Mouse (Mus musculus) embryonic facial prominence, embryonic 11.5 days (tissue): ENCODE results near the gene Timm44. TPM values are rescaled to one million over a fixed set of nuclear protein-coding genes. Genes with fewer than 3 reads are reported as not detected.

Source experiments
- ATAC-seq: fragments of 200-750 bp; cut with Nextera tagmentation; replicated peaks from 2 replicates; pipeline ENCODE4 v1.8.0; 2017; ENCODE audit warnings: low read depth; ENCODE audit not compliant: insufficient number of reproducible peaks, low FRiP score, low TSS enrichment
- DNase-seq: peaks from one replicate; pipeline ENCODE4 v3.0.0-alpha.2; 2015; ENCODE audit warnings: low spot score
- H3K27ac ChIP-seq: fragments of 300-500 bp; sonication (generic); replicated peaks from 2 replicates; pipeline ENCODE4 v1.5.1; 2014; ENCODE audit warnings: mild to moderate bottlenecking, low read depth, low read length, control low read depth
- H3K27me3 ChIP-seq: fragments of 300-500 bp; sonication (generic); 2 replicates; pipeline ENCODE4 v1.6.1; 2014; ENCODE audit warnings: mild to moderate bottlenecking, low read length, moderate library complexity, mixed read lengths; ENCODE audit not compliant: control insufficient read depth, insufficient read depth
- H3K36me3 ChIP-seq: fragments of 300-500 bp; sonication (generic); replicated peaks from 2 replicates; pipeline ENCODE4 v1.6.1; 2014; ENCODE audit warnings: low read depth, mild to moderate bottlenecking, low read length, moderate library complexity, mixed read lengths; ENCODE audit not compliant: control insufficient read depth, insufficient read depth
- H3K4me1 ChIP-seq: fragments of 300-500 bp; sonication (generic); 2 replicates; pipeline ENCODE4 v1.6.1; 2014; ENCODE audit warnings: low read length, mixed read lengths; ENCODE audit not compliant: control insufficient read depth, insufficient read depth
- H3K4me2 ChIP-seq: fragments of 300-500 bp; sonication (generic); 2 replicates; pipeline ENCODE4 v1.6.1; 2014; ENCODE audit warnings: low read depth, mild to moderate bottlenecking, control low read depth, low read length, moderate library complexity
- H3K4me3 ChIP-seq: fragments of 300-500 bp; sonication (generic); 2 replicates; pipeline ENCODE4 v1.5.1; 2014; ENCODE audit warnings: low read depth, low read length, control low read depth
- H3K9ac ChIP-seq: fragments of 300-500 bp; sonication (generic); replicated peaks from 2 replicates; pipeline ENCODE4 v1.6.1; 2014; ENCODE audit warnings: mild to moderate bottlenecking, control low read depth, low read length
- H3K9me3 ChIP-seq: fragments of 300-500 bp; sonication (generic); replicated peaks from 2 replicates; pipeline ENCODE4 v1.6.1; 2016; ENCODE audit warnings: mild to moderate bottlenecking, low read length, inconsistent platforms, mixed read lengths; ENCODE audit not compliant: control insufficient read depth
- WGBS: fragments of 180-500 bp; shearing (Covaris S2); extraction: QIAGEN DNeasy Blood & Tissue Kit; methylation state at CpG from one replicate; pipeline ENCODE4 v1.1.7; 2014; 5-methylcytosine and 5-hydroxymethylcytosine counted together
- polyA plus RNA-seq: library from polyadenylated mRNA; unstranded; fragments of >200 nt; fragmentation: Nextera tagmentation; extraction: Ambion mirVana; gene quantifications from 2 replicates; pipeline ENCODE4 v1.2.1, GENCODE M21; 2014

Timm44 gene
- polyA plus RNA-seq, 1 experiment from 2014 or later: 74.3 TPM

DNA sequence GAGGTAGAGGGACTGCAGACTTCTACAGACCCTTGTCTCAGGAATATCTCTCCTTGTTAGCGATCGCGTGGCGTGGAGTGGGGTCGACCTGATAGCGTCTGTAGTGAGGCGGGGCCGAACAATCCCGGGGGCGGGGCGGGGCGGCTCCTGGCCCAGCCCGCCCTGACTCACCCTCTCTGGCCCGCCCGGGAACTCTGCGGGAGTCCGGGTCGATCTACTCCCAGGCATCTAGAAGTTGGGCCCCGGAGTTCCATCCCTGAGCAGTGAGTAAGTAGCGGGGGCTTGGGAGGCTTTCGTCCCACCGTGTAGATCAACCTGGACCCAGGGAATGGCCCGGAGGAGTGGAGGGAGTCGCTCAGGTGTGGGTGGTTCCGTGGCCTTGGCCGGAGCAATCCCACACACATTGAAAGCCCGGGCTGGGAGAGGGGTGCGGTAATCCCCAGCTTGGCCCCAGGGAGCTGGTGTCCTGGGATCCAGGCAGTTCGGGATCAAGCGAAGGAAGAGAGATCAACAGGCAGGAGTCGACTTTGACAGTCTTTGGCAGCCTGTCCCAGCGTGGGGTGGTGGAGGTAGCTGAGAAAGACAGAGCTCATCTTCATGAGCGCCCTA lies 48.9 kb downstream of the Timm44 start, which contains the start of gene Lrrc8e:
Lrrc8e (plus strand) TSS at position 89 of the 609 bp plus-strand sequence.
- H3K9ac ChIP-seq: peak within 1 kb of the TSS; percentile 39; the same call in 1 of the 2 replicates
- no peaks in the 10 kb centered on the region for H3K9me3 ChIP-seq
- no peak within 1 kb of the TSS for H3K27ac ChIP-seq
- no peaks in the 10 kb centered on the region for H3K36me3 ChIP-seq
- H3K4me3 ChIP-seq: peak within 1 kb of the TSS; percentile 18; the same call in 1 of the 2 replicates
- peak within 1 kb of the TSS; percentile 46 for H3K4me2 ChIP-seq
- H3K27me3 ChIP-seq: peaks cover 3% of the 10 kb centered on the region; the same call in 1 of the 2 replicates
- H3K4me1 ChIP-seq: no peaks in the 10 kb centered on the region
- 5% methylated on average over 31 of the region's 33 CpGs for WGBS
- no peak for DNase-seq
- peak; percentile 50; the same call in 1 of the 2 replicates for ATAC-seq

DNA sequence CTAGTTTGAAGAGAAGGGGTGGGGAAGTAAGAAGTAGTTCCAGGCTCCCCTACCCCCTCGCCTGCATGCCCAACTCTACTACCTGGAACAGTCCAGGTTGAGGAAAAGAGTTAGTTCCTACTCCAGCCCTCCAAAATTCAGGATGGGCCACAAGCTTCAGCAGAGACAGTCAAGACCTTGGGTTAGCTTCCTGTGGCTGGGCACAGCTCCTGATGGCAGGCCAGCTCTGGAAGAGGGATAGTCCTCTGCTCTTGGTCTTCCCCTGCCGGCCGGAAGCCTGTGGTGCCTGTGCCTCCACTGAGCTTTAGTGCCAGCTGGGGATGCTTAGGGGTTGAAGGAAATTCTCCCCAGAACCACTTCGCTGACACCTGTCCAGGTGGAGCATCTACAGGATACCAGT lies 49.4 kb downstream of the Timm44 start:
- H3K27me3 ChIP-seq: peaks cover 3% of the 10 kb centered on the region; the same call in 1 of the 2 replicates
- no peaks in the 10 kb centered on the region for H3K4me1 ChIP-seq
- H3K4me3 ChIP-seq: 0 out of 2 replicates have a peak overlapping the region, but pooled peaks have one; percentile 18
- H3K4me2 ChIP-seq: peak overlapping the region; percentile 46; the same call in 1 of the 2 replicates
- H3K9ac ChIP-seq: no peak overlapping the region
- no peaks in the 10 kb centered on the region for H3K36me3 ChIP-seq
- DNase-seq: no peak
- no peak for ATAC-seq
- no peaks in the 10 kb centered on the region for H3K9me3 ChIP-seq
- no peak overlapping the region for H3K27ac ChIP-seq
- 10% methylated on average over 4 of the region's 4 CpGs for WGBS

DNA sequence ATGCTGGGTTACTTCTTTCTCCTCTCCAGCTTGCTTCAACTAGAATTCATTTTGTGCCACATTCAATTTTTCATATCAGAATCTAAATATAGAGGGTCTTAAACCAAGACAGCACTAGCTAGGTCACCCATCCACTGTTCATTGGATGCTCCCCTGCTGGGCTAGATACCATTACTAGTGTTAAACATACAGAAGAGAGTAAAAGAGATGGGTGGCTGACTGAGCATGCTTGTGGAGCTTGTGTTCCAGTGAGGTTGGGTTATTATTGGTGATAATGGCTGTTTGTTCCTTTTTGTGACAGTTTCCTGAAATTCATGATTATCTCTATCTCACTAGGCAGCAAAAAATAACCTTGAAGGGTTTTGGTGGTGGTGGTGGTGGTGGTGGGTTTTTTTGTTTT lies 53.7 kb downstream of the Timm44 start:
- Histone ChIP-seq H3K4me3 (no peak overlapping the region), H3K27ac (no peak overlapping the region), H3K9me3 (no peaks in the 10 kb centered on the region), H3K9ac (no peak overlapping the region), H3K36me3 (no peaks in the 10 kb centered on the region), H3K4me2 (no peak overlapping the region), H3K27me3 (peaks cover 12% of the 10 kb centered on the region; the same call in 1 of the 2 replicates), H3K4me1 (no peaks in the 10 kb centered on the region)
- DNase-seq (no peak), ATAC-seq (no peak)

- Histone ChIP-seq H3K4me1 (no peaks in the 10 kb centered on the region), H3K4me2 (no peak overlapping the region), H3K4me3 (no peak overlapping the region), H3K27ac (no peak overlapping the region), H3K9me3 (no peaks in the 10 kb centered on the region), H3K27me3 (peaks cover 25% of the 10 kb centered on the region), H3K9ac (no peak overlapping the region), H3K36me3 (no peaks in the 10 kb centered on the region)
- DNase-seq: no peak
- 97% methylated on average over 3 of the region's 3 CpGs for WGBS
- ATAC-seq: no peak
Measured at GRCm38 (mm10) chr8:4219617-4220016, 56.1 kb downstream of the Timm44 start.

DNA sequence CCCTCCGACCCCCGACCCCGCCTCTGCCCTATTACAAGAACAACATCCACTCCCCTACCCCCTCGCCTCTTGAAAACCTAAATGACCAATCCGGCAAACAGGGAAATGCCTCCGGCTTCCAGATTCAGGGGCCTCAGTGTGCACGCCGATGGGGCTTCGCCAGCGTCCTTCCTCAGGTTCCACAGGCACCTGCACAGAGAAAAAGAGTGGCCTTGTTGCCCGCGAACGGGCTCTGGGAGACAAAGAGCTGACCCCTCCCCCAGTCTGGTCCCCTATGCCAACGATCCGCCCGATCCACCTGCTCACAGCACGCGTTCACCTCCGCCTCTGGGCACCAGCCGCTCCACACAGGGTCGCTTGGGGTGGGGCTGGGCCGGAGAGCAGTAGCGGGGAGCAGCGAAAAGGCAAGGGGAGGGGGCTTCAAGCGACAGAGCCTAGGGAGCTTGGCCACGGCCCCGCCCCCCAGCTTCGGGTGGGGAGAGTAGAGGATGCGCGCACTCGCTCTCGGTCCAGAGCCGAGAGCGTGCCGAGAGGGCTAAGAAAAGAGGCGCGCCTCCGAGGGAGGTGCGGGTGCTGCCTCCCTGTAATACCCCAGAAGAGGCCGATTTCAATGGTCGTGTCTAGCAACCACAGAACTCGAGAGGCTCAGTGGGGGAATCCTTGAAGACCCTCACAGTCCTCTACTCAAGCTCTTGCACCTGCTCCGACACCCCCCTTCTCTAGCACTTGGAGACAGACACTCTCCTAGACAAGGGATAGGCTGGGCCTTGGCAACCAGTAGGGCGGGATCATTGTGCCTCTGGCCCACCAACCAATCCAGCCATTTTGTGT lies 58.7 kb downstream of the Timm44 start, which contains the start of gene Prr36:
Prr36 (minus strand) TSS at position 669 of the 831 bp plus-strand sequence.
- Histone ChIP-seq H3K4me1 (no peaks in the 10 kb centered on the region; the same call in none of the 2 replicates), H3K27ac (no peak within 1 kb of the TSS), H3K9ac (peak within 1 kb of the TSS; percentile 52), H3K4me2 (peak within 1 kb of the TSS; percentile 77), H3K4me3 (peak within 1 kb of the TSS; percentile 47), H3K9me3 (no peaks in the 10 kb centered on the region), H3K36me3 (no peaks in the 10 kb centered on the region), H3K27me3 (peaks cover 31% of the 10 kb centered on the region)
- 2% methylated on average over 44 of the region's 44 CpGs for WGBS
- DNase-seq (peak; percentile 66), ATAC-seq (peak; percentile 83)

- peak overlapping the region; percentile 47 for H3K4me3 ChIP-seq
- peak overlapping the region; percentile 77 for H3K4me2 ChIP-seq
- 4% methylated on average over 18 of the region's 18 CpGs for WGBS
- peak overlapping the region; percentile 52 for H3K9ac ChIP-seq
- H3K9me3 ChIP-seq: no peaks in the 10 kb centered on the region
- DNase-seq: no peak
- H3K27ac ChIP-seq: no peak overlapping the region
- no peaks in the 10 kb centered on the region for H3K36me3 ChIP-seq
- peaks cover 31% of the 10 kb centered on the region for H3K27me3 ChIP-seq
- no peak for ATAC-seq
- no peaks in the 10 kb centered on the region; the same call in none of the 2 replicates for H3K4me1 ChIP-seq
Measured at GRCm38 (mm10) chr8:4216296-4216695, 59.4 kb downstream of the Timm44 start.

- Histone ChIP-seq H3K27ac (no peak overlapping the region), H3K4me1 (no peaks in the 10 kb centered on the region; the same call in none of the 2 replicates), H3K36me3 (no peaks in the 10 kb centered on the region), H3K4me2 (peak overlapping the region; percentile 91), H3K9ac (peak overlapping the region; percentile 28), H3K4me3 (peak overlapping the region; percentile 36), H3K27me3 (peaks cover 31% of the 10 kb centered on the region), H3K9me3 (no peaks in the 10 kb centered on the region)
- ATAC-seq: peak; percentile 20; the same call in 1 of the 2 replicates
- DNase-seq: peak; percentile 58
- 9% methylated on average over 33 of the region's 33 CpGs for WGBS
Measured at GRCm38 (mm10) chr8:4214006-4214980, 61.4 kb downstream of the Timm44 start.
